Mouse (Mus musculus) lung, embryonic 16.5 days (tissue): ENCODE data around the gene Dclk1. TPM values are rescaled to one million over a fixed set of nuclear protein-coding genes. Genes with fewer than 3 reads are reported as not detected.

Experiments
- ATAC-seq: fragments of 200-750 bp; cut with Nextera tagmentation; 2 replicates; pipeline ENCODE4 v1.8.0; 2017; ENCODE audit warnings: low read depth, mild to moderate bottlenecking, moderate library complexity
- H3K27ac ChIP-seq: fragments of 300-500 bp; sonication (generic); 2 replicates; pipeline ENCODE4 v1.5.1; 2014; ENCODE audit warnings: mild to moderate bottlenecking, control low read depth, low read length
- H3K27me3 ChIP-seq: fragments of 300-500 bp; sonication (generic); 2 replicates; pipeline ENCODE4 v1.6.1; 2014; ENCODE audit warnings: low read depth, low read length, mixed read lengths; ENCODE audit not compliant: control insufficient read depth, insufficient read depth
- H3K36me3 ChIP-seq: fragments of 300-500 bp; sonication (generic); 2 replicates; pipeline ENCODE4 v1.6.1; 2014; ENCODE audit warnings: low read length; ENCODE audit not compliant: control insufficient read depth, insufficient read depth
- H3K4me1 ChIP-seq: fragments of 300-500 bp; sonication (generic); replicated peaks from 2 replicates; pipeline ENCODE4 v1.6.1; 2014; ENCODE audit warnings: low read length, mixed read lengths; ENCODE audit not compliant: control insufficient read depth, insufficient read depth
- H3K4me2 ChIP-seq: fragments of 300-500 bp; sonication (generic); 2 replicates; pipeline ENCODE4 v1.6.1; 2014; ENCODE audit warnings: low read depth, low read length, control low read depth
- H3K4me3 ChIP-seq: fragments of 300-500 bp; sonication (generic); 2 replicates; pipeline ENCODE4 v1.5.1; 2014; ENCODE audit warnings: mild to moderate bottlenecking, low read length, control low read depth
- H3K9ac ChIP-seq: fragments of 300-500 bp; sonication (generic); 2 replicates; pipeline ENCODE4 v1.6.1; 2014; ENCODE audit warnings: low read length, control low read depth
- H3K9me3 ChIP-seq: fragments of 300-500 bp; sonication (generic); 2 replicates; pipeline ENCODE4 v1.6.1; 2016; ENCODE audit warnings: low read length; ENCODE audit not compliant: control insufficient read depth
- WGBS: fragments of 180-500 bp; shearing (Covaris S2); extraction: QIAGEN DNeasy Blood & Tissue Kit; methylation state at CpG from one replicate; pipeline ENCODE4 v1.1.7; 2014; 5-methylcytosine and 5-hydroxymethylcytosine counted together
- polyA plus RNA-seq: library from polyadenylated mRNA; unstranded; fragments of >200 nt; fragmentation: Nextera tagmentation; extraction: Ambion mirVana; gene quantifications from 2 replicates; pipeline ENCODE4 v1.2.1, GENCODE M21; 2015

Dclk1 gene
- polyA plus RNA-seq, 1 experiment from 2014 or later = 10.3 TPM

GRCm38 (mm10) chr3:55353909-55354511 lies 111.8 kb downstream of the Dclk1 start:
- peaks cover 10% of the 10 kb centered on the region for H3K4me1 ChIP-seq
- WGBS = 38% methylated on average over 13 of the region's 13 CpGs
- no peaks in the 10 kb centered on the region for H3K9me3 ChIP-seq
- no peaks in the 10 kb centered on the region for H3K36me3 ChIP-seq
- no peak overlapping the region for H3K4me3 ChIP-seq
- H3K27ac ChIP-seq = no peak overlapping the region
- H3K4me2 ChIP-seq = no peak overlapping the region
- no peaks in the 10 kb centered on the region for H3K27me3 ChIP-seq
- H3K9ac ChIP-seq = no peak overlapping the region
- ATAC-seq = peak; percentile 37

GRCm38 (mm10) chr3:55354765-55355164 lies 112.6 kb downstream of the Dclk1 start:
- Histone ChIP-seq H3K4me3 (no peak overlapping the region), H3K9me3 (no peaks in the 10 kb centered on the region), H3K36me3 (no peaks in the 10 kb centered on the region), H3K4me2 (no peak overlapping the region), H3K27ac (no peak overlapping the region), H3K27me3 (no peaks in the 10 kb centered on the region), H3K4me1 (peaks cover 10% of the 10 kb centered on the region), H3K9ac (no peak overlapping the region)
- 23% methylated on average over 3 of the region's 3 CpGs for WGBS
- ATAC-seq = no peak

GRCm38 (mm10) chr3:55358486-55358885 lies 116.3 kb downstream of the Dclk1 start:
- no peaks in the 10 kb centered on the region for H3K9me3 ChIP-seq
- H3K4me1 ChIP-seq = peaks cover 10% of the 10 kb centered on the region
- no peaks in the 10 kb centered on the region for H3K27me3 ChIP-seq
- no peak overlapping the region for H3K9ac ChIP-seq
- H3K36me3 ChIP-seq = no peaks in the 10 kb centered on the region
- no peak overlapping the region for H3K4me2 ChIP-seq
- H3K27ac ChIP-seq = no peak overlapping the region
- WGBS = 72% methylated on average over 8 of the region's 8 CpGs
- no peak for ATAC-seq
- no peak overlapping the region for H3K4me3 ChIP-seq

GRCm38 (mm10) chr3:55360836-55361235 lies 118.7 kb downstream of the Dclk1 start:
- Histone ChIP-seq H3K4me2 (no peak overlapping the region), H3K27me3 (no peaks in the 10 kb centered on the region), H3K9me3 (no peaks in the 10 kb centered on the region), H3K9ac (no peak overlapping the region), H3K4me3 (no peak overlapping the region), H3K27ac (no peak overlapping the region), H3K4me1 (no peaks in the 10 kb centered on the region), H3K36me3 (no peaks in the 10 kb centered on the region)
- ATAC-seq = no peak
- WGBS = 87% methylated on average over 3 of the region's 3 CpGs

- WGBS = 85% methylated on average over 8 of the region's 8 CpGs
- Histone ChIP-seq H3K4me1 (no peaks in the 10 kb centered on the region), H3K27ac (no peak overlapping the region), H3K36me3 (no peaks in the 10 kb centered on the region), H3K9ac (no peak overlapping the region), H3K4me3 (no peak overlapping the region), H3K4me2 (no peak overlapping the region), H3K9me3 (no peaks in the 10 kb centered on the region), H3K27me3 (no peaks in the 10 kb centered on the region)
- ATAC-seq = no peak
Measured at GRCm38 (mm10) chr3:55367166-55367565, 125.0 kb downstream of the Dclk1 start.

- Histone ChIP-seq H3K27me3 (no peaks in the 10 kb centered on the region), H3K9ac (no peak overlapping the region), H3K27ac (no peak overlapping the region), H3K4me3 (no peak overlapping the region), H3K36me3 (no peaks in the 10 kb centered on the region), H3K4me2 (no peak overlapping the region), H3K4me1 (no peaks in the 10 kb centered on the region), H3K9me3 (no peaks in the 10 kb centered on the region)
- no peak for ATAC-seq
- 55% methylated on average over 7 of the region's 7 CpGs for WGBS
Measured at GRCm38 (mm10) chr3:55369156-55369555, 127.0 kb downstream of the Dclk1 start.

- Histone ChIP-seq H3K9ac (no peak overlapping the region; the same call in 1 of the 2 replicates), H3K4me2 (peak overlapping the region; percentile 61), H3K9me3 (no peaks in the 10 kb centered on the region), H3K4me3 (peak overlapping the region; percentile 44), H3K36me3 (no peaks in the 10 kb centered on the region), H3K27ac (no peak overlapping the region), H3K27me3 (no peaks in the 10 kb centered on the region), H3K4me1 (no peaks in the 10 kb centered on the region)
- 1% methylated on average over 11 of the region's 11 CpGs for WGBS
- peak; percentile 90 for ATAC-seq
Measured at GRCm38 (mm10) chr3:55373689-55374088, 131.5 kb downstream of the Dclk1 start.

- no peak overlapping the region for H3K9ac ChIP-seq
- ATAC-seq = no peak
- H3K36me3 ChIP-seq = no peaks in the 10 kb centered on the region
- WGBS = 85% methylated on average over 6 of the region's 6 CpGs
- H3K27ac ChIP-seq = no peak overlapping the region
- H3K4me3 ChIP-seq = no peak overlapping the region
- H3K4me1 ChIP-seq = no peaks in the 10 kb centered on the region
- H3K27me3 ChIP-seq = no peaks in the 10 kb centered on the region
- H3K9me3 ChIP-seq = no peaks in the 10 kb centered on the region
- H3K4me2 ChIP-seq = no peak overlapping the region
Measured at GRCm38 (mm10) chr3:55378591-55378990, 136.4 kb downstream of the Dclk1 start.

- H3K9me3 ChIP-seq = no peaks in the 10 kb centered on the region
- 55% methylated on average over 9 of the region's 9 CpGs for WGBS
- no peak overlapping the region for H3K4me3 ChIP-seq
- no peak overlapping the region for H3K9ac ChIP-seq
- H3K36me3 ChIP-seq = no peaks in the 10 kb centered on the region
- H3K27ac ChIP-seq = no peak overlapping the region
- no peak overlapping the region for H3K4me2 ChIP-seq
- no peaks in the 10 kb centered on the region for H3K4me1 ChIP-seq
- no peak for ATAC-seq
- no peaks in the 10 kb centered on the region for H3K27me3 ChIP-seq
Measured at GRCm38 (mm10) chr3:55380471-55380870, 138.3 kb downstream of the Dclk1 start.

- H3K4me2 ChIP-seq = no peak overlapping the region
- no peaks in the 10 kb centered on the region; the same call in 1 of the 2 replicates for H3K4me1 ChIP-seq
- peak; percentile 92 for ATAC-seq
- whole genome bisulfite sequencing = 35% methylated on average over 3 of the region's 3 CpGs
- H3K4me3 ChIP-seq = no peak overlapping the region
- H3K27ac ChIP-seq = no peak overlapping the region
- H3K36me3 ChIP-seq = no peaks in the 10 kb centered on the region
- no peaks in the 10 kb centered on the region for H3K9me3 ChIP-seq
- no peaks in the 10 kb centered on the region for H3K27me3 ChIP-seq
- H3K9ac ChIP-seq = no peak overlapping the region
Measured at GRCm38 (mm10) chr3:55392605-55393004, 150.4 kb downstream of the Dclk1 start.
